Mouse (Mus musculus) forebrain, postnatal 0 days (tissue): ENCODE results near the gene Gstp2. TPM values are rescaled to one million over a fixed set of nuclear protein-coding genes. Genes with fewer than 3 reads are reported as not detected.

Source experiments
- ATAC-seq: fragments of 200-750 bp; cut with Nextera tagmentation; 2 replicates; pipeline ENCODE4 v1.8.0; 2017; ENCODE audit warnings: mild to moderate bottlenecking, moderate library complexity
- DNase-seq: peaks from one replicate; pipeline ENCODE4 v3.0.0-alpha.2; 2015
- H3K27ac ChIP-seq: fragments of 300-500 bp; sonication (generic); 2 replicates; pipeline ENCODE4 v1.5.1; 2014; ENCODE audit warnings: low read depth, mild to moderate bottlenecking, antibody characterized with exemption, low read length, moderate library complexity, mixed read lengths
- H3K27me3 ChIP-seq: fragments of 300-500 bp; sonication (generic); 2 replicates; pipeline ENCODE4 v1.6.1; 2014; ENCODE audit warnings: mild to moderate bottlenecking, low read length, mixed read lengths; ENCODE audit not compliant: insufficient read depth
- H3K36me3 ChIP-seq: fragments of 300-500 bp; sonication (generic); 2 replicates; pipeline ENCODE4 v1.6.1; 2014; ENCODE audit warnings: mild to moderate bottlenecking, moderate library complexity; ENCODE audit not compliant: insufficient read depth
- H3K4me1 ChIP-seq: fragments of 300-500 bp; sonication (generic); 2 replicates; pipeline ENCODE4 v1.6.1; 2014; ENCODE audit warnings: antibody characterized with exemption; ENCODE audit not compliant: insufficient read depth
- H3K4me2 ChIP-seq: fragments of 300-500 bp; sonication (generic); 2 replicates; pipeline ENCODE4 v1.6.1; 2014; ENCODE audit warnings: low read depth, mild to moderate bottlenecking, moderate library complexity
- H3K4me3 ChIP-seq: fragments of 300-500 bp; sonication (generic); 2 replicates; pipeline ENCODE4 v1.5.1; 2014; ENCODE audit warnings: low read depth, low read length, mixed read lengths
- H3K9ac ChIP-seq: fragments of 300-500 bp; sonication (generic); 2 replicates; pipeline ENCODE4 v1.6.1; 2014; ENCODE audit warnings: mild to moderate bottlenecking
- H3K9me3 ChIP-seq: fragments of 300-500 bp; sonication (generic); 2 replicates; pipeline ENCODE4 v1.6.1; 2016; ENCODE audit warnings: low read length
- CTCF ChIP-seq: sonication (generic); IDR thresholded peaks from 2 replicates; pipeline ENCODE4 v1.5.1; 2016; ENCODE audit warnings: antibody characterized with exemption, control low read depth, low read depth
- WGBS: fragments of 180-500 bp; shearing (Covaris S2); extraction: QIAGEN DNeasy Blood & Tissue Kit; methylation state at CpG from one replicate; pipeline ENCODE4 v1.1.7; 2014; 5-methylcytosine and 5-hydroxymethylcytosine counted together
- polyA plus RNA-seq: library from polyadenylated mRNA; unstranded; fragments of >200 nt; fragmentation: Nextera tagmentation; extraction: Ambion mirVana; gene quantifications from 2 replicates; pipeline ENCODE4 v1.2.1, GENCODE M21; 2015
- total RNA-seq: library from RNA; depleted of rRNA; stranded (reverse); fragments of >200 nt; gene quantifications from 2 replicates; pipeline ENCODE4 v1.2.3, GENCODE M21; 2014

Gstp2 gene
- total and polyA plus RNA-seq, 2 experiments from 2014 or later, result 2.5 to 2.7 TPM

- Histone ChIP-seq H3K27ac (no peak overlapping the region), H3K4me3 (no peak overlapping the region), H3K4me2 (no peak overlapping the region), H3K27me3 (no peaks in the 10 kb centered on the region), H3K9ac (no peak overlapping the region), H3K4me1 (no peaks in the 10 kb centered on the region), H3K9me3 (no peaks in the 10 kb centered on the region), H3K36me3 (no peaks in the 10 kb centered on the region)
- WGBS, result 83% methylated on average over 11 of the region's 11 CpGs
- DNase-seq, result no peak
- ATAC-seq, result no peak
- no peak for TF ChIP-seq CTCF
Observed at GRCm38 (mm10) chr19:4082219-4082965, 36.6 kb upstream of the Gstp2 start.

- Histone ChIP-seq H3K27ac (no peak within 1 kb of the TSS), H3K36me3 (no peaks in the 10 kb centered on the region), H3K27me3 (no peaks in the 10 kb centered on the region), H3K9me3 (no peaks in the 10 kb centered on the region), H3K4me2 (no peak within 1 kb of the TSS), H3K9ac (no peak within 1 kb of the TSS), H3K4me1 (no peaks in the 10 kb centered on the region), H3K4me3 (no peak within 1 kb of the TSS)
- 56% methylated on average over 3 of the region's 3 CpGs for WGBS
- ATAC-seq, result no peak
- no peak for TF ChIP-seq CTCF
- no peak for DNase-seq
Observed at GRCm38 (mm10) chr19:4081394-4081793, 35.6 kb upstream of the Gstp2 start, which contains the start of gene Cabp2. Gene Cabp2, plus strand, starts transcription at chr19:4081578.

GRCm38 (mm10) chr19:4080511-4081009, 34.7 kb upstream of the Gstp2 start:
- H3K9me3 ChIP-seq, result no peaks in the 10 kb centered on the region
- WGBS, result 66% methylated on average over 8 of the region's 8 CpGs
- H3K9ac ChIP-seq, result no peak overlapping the region
- no peak for TF ChIP-seq CTCF
- ATAC-seq (no peak), DNase-seq (no peak)
- H3K27me3 ChIP-seq, result no peaks in the 10 kb centered on the region
- no peaks in the 10 kb centered on the region for H3K36me3 ChIP-seq
- no peak overlapping the region for H3K4me2 ChIP-seq
- H3K27ac ChIP-seq, result no peak overlapping the region
- H3K4me1 ChIP-seq, result no peaks in the 10 kb centered on the region
- no peak overlapping the region for H3K4me3 ChIP-seq

GRCm38 (mm10) chr19:4079594-4079993, 33.8 kb upstream of the Gstp2 start:
- no peak overlapping the region for H3K4me3 ChIP-seq
- no peaks in the 10 kb centered on the region for H3K9me3 ChIP-seq
- H3K27me3 ChIP-seq, result no peaks in the 10 kb centered on the region
- no peak overlapping the region for H3K27ac ChIP-seq
- H3K4me2 ChIP-seq, result no peak overlapping the region
- whole genome bisulfite sequencing, result 84% methylated on average over 1 of the region's 1 CpGs
- DNase-seq, result no peak
- TF ChIP-seq CTCF, result no peak
- H3K36me3 ChIP-seq, result no peaks in the 10 kb centered on the region
- H3K4me1 ChIP-seq, result no peaks in the 10 kb centered on the region
- ATAC-seq, result no peak
- H3K9ac ChIP-seq, result no peak overlapping the region

- Histone ChIP-seq H3K9me3 (no peaks in the 10 kb centered on the region), H3K4me1 (no peaks in the 10 kb centered on the region), H3K9ac (no peak overlapping the region), H3K36me3 (no peaks in the 10 kb centered on the region), H3K27ac (no peak overlapping the region), H3K4me2 (no peak overlapping the region), H3K4me3 (no peak overlapping the region), H3K27me3 (no peaks in the 10 kb centered on the region)
- TF ChIP-seq CTCF, result no peak
- 83% methylated on average over 1 of the region's 1 CpGs for WGBS
- DNase-seq (no peak), ATAC-seq (no peak)
Observed at GRCm38 (mm10) chr19:4075531-4075930, 29.7 kb upstream of the Gstp2 start.

- Histone ChIP-seq H3K36me3 (no peaks in the 10 kb centered on the region), H3K9me3 (no peaks in the 10 kb centered on the region), H3K27me3 (no peaks in the 10 kb centered on the region), H3K4me2 (no peak overlapping the region), H3K9ac (no peak overlapping the region), H3K27ac (no peak overlapping the region), H3K4me3 (no peak overlapping the region), H3K4me1 (no peaks in the 10 kb centered on the region)
- DNase-seq (no peak), ATAC-seq (no peak)
- no peak for TF ChIP-seq CTCF
- WGBS, result 85% methylated on average over 6 of the region's 6 CpGs
Observed at GRCm38 (mm10) chr19:4072706-4073424, 27.0 kb upstream of the Gstp2 start.

GRCm38 (mm10) chr19:4071406-4071805, 25.6 kb upstream of the Gstp2 start:
- Histone ChIP-seq H3K4me3 (no peak overlapping the region), H3K9me3 (no peaks in the 10 kb centered on the region), H3K9ac (no peak overlapping the region), H3K4me1 (no peaks in the 10 kb centered on the region), H3K4me2 (no peak overlapping the region), H3K27me3 (no peaks in the 10 kb centered on the region), H3K36me3 (no peaks in the 10 kb centered on the region), H3K27ac (no peak overlapping the region)
- no peak for TF ChIP-seq CTCF
- ATAC-seq, result no peak
- no peak for DNase-seq
- 91% methylated on average over 6 of the region's 6 CpGs for WGBS
